Mouse (Mus musculus): Measurements from ENCODE around the gene Peli1. TPM values are rescaled to one million over a fixed set of nuclear protein-coding genes. Genes with fewer than 3 reads are reported as not detected.
"Not testable (repeated sequence)": the region's sequence is repeated elsewhere in the genome, so short reads cannot be mapped to it uniquely, and the experiment has no call there.

Gene Peli1
- polyA plus RNA-seq, 1 experiment from 2014 or later, result 114 TPM

GRCm38 (mm10) chr11:21157595-21157994 lies 66.5 kb downstream of the Peli1 start:
- Histone ChIP-seq H3K4me1 (replicated peaks; ENCODE audit: control insufficient read depth, insufficient read depth, low read length) (no peaks in the 10 kb centered on the region), H3K36me3 (ENCODE audit: control insufficient read depth, insufficient read depth) (peaks cover 5% of the 10 kb centered on the region), H3K27me3 (replicated peaks; ENCODE audit: control insufficient read depth, insufficient read depth, low read length) (no peaks in the 10 kb centered on the region), H3K4me3 (replicated peaks; ENCODE audit: low read length) (no peak overlapping the region), H3K9ac (replicated peaks; ENCODE audit: low read depth, low read length) (no peak overlapping the region), H3K9me3 (ENCODE audit: control insufficient read depth, low read length) (no peaks in the 10 kb centered on the region), H3K4me2 (ENCODE audit: low read length) (no peak overlapping the region), H3K27ac (ENCODE audit: low read length) (no peak overlapping the region)
- ATAC-seq, result no peak
- 78% methylated on average over 4 of the region's 4 CpGs for WGBS

DNA sequence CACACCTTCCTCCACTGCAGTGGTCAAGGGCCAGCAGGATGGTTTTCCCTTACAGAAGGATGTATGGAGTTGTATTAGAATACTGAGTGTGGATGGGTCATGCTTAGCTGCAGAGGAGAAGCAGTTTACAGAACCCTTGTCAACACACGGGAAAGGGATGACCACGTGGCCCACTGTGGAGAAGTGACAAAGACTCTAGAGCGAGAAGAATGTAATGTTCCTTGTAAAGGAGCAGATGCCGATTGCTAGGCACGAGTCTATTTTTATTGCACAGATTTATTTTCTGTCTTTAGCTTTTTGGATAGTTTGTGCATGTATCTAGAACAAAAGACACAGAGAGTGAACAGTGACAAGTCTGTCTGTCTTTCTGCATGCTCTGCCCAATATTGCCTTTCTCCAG lies 71.0 kb downstream of the Peli1 start:
- Histone ChIP-seq H3K4me3 (replicated peaks; ENCODE audit: low read length) (no peak overlapping the region), H3K36me3 (ENCODE audit: control insufficient read depth, insufficient read depth) (no peaks in the 10 kb centered on the region), H3K9ac (replicated peaks; ENCODE audit: low read depth, low read length) (no peak overlapping the region), H3K27ac (ENCODE audit: low read length) (no peak overlapping the region), H3K4me2 (ENCODE audit: low read length) (no peak overlapping the region), H3K4me1 (replicated peaks; ENCODE audit: control insufficient read depth, insufficient read depth, low read length) (peaks cover 5% of the 10 kb centered on the region; the same call in 1 of the 2 replicates), H3K9me3 (ENCODE audit: control insufficient read depth, low read length) (no peaks in the 10 kb centered on the region), H3K27me3 (replicated peaks; ENCODE audit: control insufficient read depth, insufficient read depth, low read length) (no peaks in the 10 kb centered on the region)
- 86% methylated on average over 5 of the region's 5 CpGs for WGBS
- no peak for ATAC-seq

DNA sequence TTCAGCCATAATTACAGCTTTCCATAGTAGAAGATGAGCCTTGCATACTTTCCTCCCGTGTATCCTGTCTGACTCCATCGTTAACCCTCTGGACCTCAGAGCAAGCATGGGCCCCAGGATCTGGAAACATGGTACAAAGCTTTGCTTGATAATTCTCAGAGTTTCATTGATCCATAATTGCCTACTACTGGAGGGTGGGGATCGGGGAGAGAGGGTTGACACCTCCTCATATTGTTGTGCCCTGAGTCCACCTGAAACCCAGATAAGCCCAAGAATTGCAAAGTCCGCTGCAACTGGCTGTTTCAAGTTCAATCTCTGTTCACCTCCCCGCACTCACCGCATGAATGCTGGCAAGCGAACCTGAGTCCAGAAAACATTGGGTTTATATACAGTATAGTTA lies 72.1 kb downstream of the Peli1 start:
- Histone ChIP-seq H3K9ac (replicated peaks; ENCODE audit: low read depth, low read length) (no peak overlapping the region), H3K4me3 (replicated peaks; ENCODE audit: low read length) (no peak overlapping the region), H3K4me1 (replicated peaks; ENCODE audit: control insufficient read depth, insufficient read depth, low read length) (peaks cover 5% of the 10 kb centered on the region; the same call in 1 of the 2 replicates), H3K4me2 (ENCODE audit: low read length) (no peak overlapping the region), H3K27me3 (replicated peaks; ENCODE audit: control insufficient read depth, insufficient read depth, low read length) (no peaks in the 10 kb centered on the region), H3K9me3 (ENCODE audit: control insufficient read depth, low read length) (no peaks in the 10 kb centered on the region), H3K27ac (ENCODE audit: low read length) (no peak overlapping the region), H3K36me3 (ENCODE audit: control insufficient read depth, insufficient read depth) (no peaks in the 10 kb centered on the region)
- 60% methylated on average over 7 of the region's 7 CpGs for WGBS
- ATAC-seq, result no peak

GRCm38 (mm10) chr11:21163673-21164072 lies 72.6 kb downstream of the Peli1 start:
- Histone ChIP-seq H3K27me3 (replicated peaks; ENCODE audit: control insufficient read depth, insufficient read depth, low read length) (no peaks in the 10 kb centered on the region), H3K4me2 (ENCODE audit: low read length) (no peak overlapping the region), H3K4me1 (replicated peaks; ENCODE audit: control insufficient read depth, insufficient read depth, low read length) (peaks cover 5% of the 10 kb centered on the region; the same call in 1 of the 2 replicates), H3K9ac (replicated peaks; ENCODE audit: low read depth, low read length) (no peak overlapping the region), H3K27ac (ENCODE audit: low read length) (no peak overlapping the region), H3K4me3 (replicated peaks; ENCODE audit: low read length) (no peak overlapping the region), H3K9me3 (ENCODE audit: control insufficient read depth, low read length) (no peaks in the 10 kb centered on the region), H3K36me3 (ENCODE audit: control insufficient read depth, insufficient read depth) (no peaks in the 10 kb centered on the region)
- 6% methylated on average over 5 of the region's 5 CpGs for WGBS
- peak; percentile 28; the same call in 1 of the 2 replicates for ATAC-seq

DNA sequence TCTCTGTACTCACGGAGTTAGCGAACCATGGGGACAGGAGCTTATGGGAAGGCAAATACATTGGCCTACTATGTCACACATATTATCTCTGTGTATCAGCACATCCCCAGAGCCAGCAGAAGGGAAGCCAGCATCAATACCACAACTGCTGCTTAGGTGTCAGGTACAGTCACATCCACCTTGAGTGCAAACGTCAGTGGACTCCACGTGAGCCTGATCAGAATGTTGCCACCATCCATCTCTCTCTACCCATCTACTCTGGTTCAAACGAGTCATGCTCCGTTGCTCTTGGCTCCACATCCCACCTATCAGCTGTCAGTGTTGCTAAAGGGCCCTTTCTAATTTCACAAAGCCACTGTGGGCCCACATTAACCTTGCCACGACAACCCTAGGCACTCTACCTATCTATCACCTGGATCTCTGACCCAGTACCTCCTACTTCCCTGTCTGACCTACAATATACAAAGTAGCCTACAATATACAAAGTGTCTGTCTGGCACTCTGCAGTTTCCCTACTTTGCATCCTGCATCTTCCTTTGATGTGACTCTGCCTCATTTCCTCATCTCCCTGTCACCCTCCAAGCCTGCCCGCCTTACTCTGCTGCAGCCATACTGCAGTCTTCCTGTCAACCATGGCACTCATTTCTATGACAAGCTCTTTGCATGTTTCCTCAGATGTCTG lies 73.4 kb downstream of the Peli1 start:
- no peak overlapping the region for H3K9ac ChIP-seq (replicated peaks; ENCODE audit: low read depth, low read length)

GRCm38 (mm10) chr11:21164994-21165560 lies 74.0 kb downstream of the Peli1 start:
- Histone ChIP-seq H3K27ac (ENCODE audit: low read length) (no peak overlapping the region), H3K27me3 (replicated peaks; ENCODE audit: control insufficient read depth, insufficient read depth, low read length) (no peaks in the 10 kb centered on the region), H3K4me3 (replicated peaks; ENCODE audit: low read length) (no peak overlapping the region), H3K36me3 (ENCODE audit: control insufficient read depth, insufficient read depth) (no peaks in the 10 kb centered on the region), H3K4me1 (replicated peaks; ENCODE audit: control insufficient read depth, insufficient read depth, low read length) (peaks cover 7% of the 10 kb centered on the region; the same call in 1 of the 2 replicates), H3K9me3 (ENCODE audit: control insufficient read depth, low read length) (no peaks in the 10 kb centered on the region), H3K9ac (replicated peaks; ENCODE audit: low read depth, low read length) (no peak overlapping the region), H3K4me2 (ENCODE audit: low read length) (no peak overlapping the region)
- no peak for ATAC-seq
- 73% methylated on average over 4 of the region's 4 CpGs for WGBS

More for the DNA sequence above, 73.4 kb downstream of the Peli1 start:
- Histone ChIP-seq H3K4me1 (replicated peaks; ENCODE audit: control insufficient read depth, insufficient read depth, low read length) (peaks cover 7% of the 10 kb centered on the region; the same call in 1 of the 2 replicates), H3K4me3 (replicated peaks; ENCODE audit: low read length) (no peak overlapping the region), H3K27me3 (replicated peaks; ENCODE audit: control insufficient read depth, insufficient read depth, low read length) (no peaks in the 10 kb centered on the region), H3K36me3 (ENCODE audit: control insufficient read depth, insufficient read depth) (no peaks in the 10 kb centered on the region), H3K4me2 (ENCODE audit: low read length) (no peak overlapping the region), H3K27ac (ENCODE audit: low read length) (no peak overlapping the region), H3K9me3 (ENCODE audit: control insufficient read depth, low read length) (no peaks in the 10 kb centered on the region)
- WGBS, result 50% methylated on average over 8 of the region's 8 CpGs
- ATAC-seq, result no peak

DNA sequence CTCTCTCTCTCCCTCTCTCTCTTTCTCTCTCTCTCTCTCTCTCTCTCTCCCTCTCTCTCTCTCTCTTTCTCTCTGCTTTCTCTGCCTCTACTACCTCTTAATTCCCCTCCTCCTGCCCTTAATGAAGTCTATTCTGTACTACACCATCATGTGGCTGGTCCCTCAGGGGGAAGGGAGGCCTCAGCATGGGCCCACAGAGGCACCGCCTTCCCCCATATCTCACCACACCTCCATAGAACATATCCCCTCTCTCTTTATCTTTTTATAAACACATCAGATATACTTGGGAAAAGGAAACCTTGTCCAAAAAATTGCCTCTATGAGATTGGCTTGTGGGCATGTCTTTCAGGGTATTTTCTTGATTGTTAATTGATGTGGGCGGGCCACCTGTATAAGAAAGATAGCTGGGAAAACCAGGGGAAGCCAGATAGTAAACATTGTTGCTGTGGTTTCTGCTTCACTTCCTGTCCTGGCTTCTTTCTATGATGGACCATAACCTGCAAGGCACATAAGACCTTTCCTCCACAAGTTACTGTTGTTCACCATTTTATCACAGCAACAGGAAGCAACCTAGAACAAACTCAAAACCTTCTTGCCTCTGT lies 75.5 kb downstream of the Peli1 start:
- Histone ChIP-seq H3K27ac (ENCODE audit: low read length) (no peak overlapping the region), H3K4me2 (ENCODE audit: low read length) (no peak overlapping the region), H3K27me3 (replicated peaks; ENCODE audit: control insufficient read depth, insufficient read depth, low read length) (no peaks in the 10 kb centered on the region), H3K9ac (replicated peaks; ENCODE audit: low read depth, low read length) (no peak overlapping the region), H3K36me3 (ENCODE audit: control insufficient read depth, insufficient read depth) (no peaks in the 10 kb centered on the region), H3K4me1 (replicated peaks; ENCODE audit: control insufficient read depth, insufficient read depth, low read length) (peaks cover 7% of the 10 kb centered on the region; the same call in 1 of the 2 replicates), H3K4me3 (replicated peaks; ENCODE audit: low read length) (no peak overlapping the region), H3K9me3 (ENCODE audit: control insufficient read depth, low read length) (no peaks in the 10 kb centered on the region)
- no peak for ATAC-seq
- WGBS, result 92% methylated on average over 2 of the region's 2 CpGs

- Histone ChIP-seq H3K27ac (ENCODE audit: low read length) (no peak overlapping the region), H3K4me1 (replicated peaks; ENCODE audit: control insufficient read depth, insufficient read depth, low read length) (peaks cover 2% of the 10 kb centered on the region; the same call in 1 of the 2 replicates), H3K9me3 (ENCODE audit: control insufficient read depth, low read length) (no peaks in the 10 kb centered on the region), H3K4me2 (ENCODE audit: low read length) (no peak overlapping the region), H3K4me3 (replicated peaks; ENCODE audit: low read length) (no peak overlapping the region), H3K36me3 (ENCODE audit: control insufficient read depth, insufficient read depth) (no peaks in the 10 kb centered on the region), H3K9ac (replicated peaks; ENCODE audit: low read depth, low read length) (no peak overlapping the region), H3K27me3 (replicated peaks; ENCODE audit: control insufficient read depth, insufficient read depth, low read length) (no peaks in the 10 kb centered on the region)
- 23% methylated on average over 6 of the region's 6 CpGs for WGBS
- ATAC-seq, result no peak
Measured at GRCm38 (mm10) chr11:21168828-21169607, 77.9 kb downstream of the Peli1 start.

- H3K27me3 ChIP-seq (replicated peaks; ENCODE audit: control insufficient read depth, insufficient read depth, low read length); ATAC-seq; H3K9ac ChIP-seq (replicated peaks; ENCODE audit: low read depth, low read length); H3K9me3 ChIP-seq (ENCODE audit: control insufficient read depth, low read length); H3K4me1 ChIP-seq (replicated peaks; ENCODE audit: control insufficient read depth, insufficient read depth, low read length); H3K4me3 ChIP-seq (replicated peaks; ENCODE audit: low read length); H3K4me2 ChIP-seq (ENCODE audit: low read length); H3K27ac ChIP-seq (ENCODE audit: low read length); H3K36me3 ChIP-seq (ENCODE audit: control insufficient read depth, insufficient read depth): not testable (repeated sequence)
- WGBS, result 90% methylated on average over 1 of the region's 1 CpGs
Measured at GRCm38 (mm10) chr11:21169608-21169860, 78.4 kb downstream of the Peli1 start.
